Mouse (Mus musculus) Patski (cell line): Measurements from ENCODE around the gene Glis1. TPM values are rescaled to one million over a fixed set of nuclear protein-coding genes. Genes with fewer than 3 reads are reported as not detected.

ENCODE experiments used
- ATAC-seq: fragments of 100-300 bp; one replicate; pipeline ENCODE4 v1.8.0; 2021
- CTCF ChIA-PET: fragments of 350-600 bp; sonication (Branson Sonifier 250); formaldehyde crosslinking; loops from one replicate; lab custom pipeline; 2022; ENCODE audit warnings: inconsistent platforms; lab: Charles Lee
- POLR2A ChIA-PET: fragments of 350-600 bp; sonication (Branson Sonifier 250); formaldehyde crosslinking; loops from one replicate; lab custom pipeline; 2022; ENCODE audit warnings: antibody characterized with exemption, inconsistent platforms; lab: Charles Lee
- DNase-seq: peaks from one replicate; pipeline ENCODE4 v3.0.0-alpha.2; 2011; ENCODE audit warnings: low read depth, low spot score
- H3K27me3 ChIP-seq: fragments of 371-371 bp; one replicate; pipeline ENCODE4 v1.5.1; 2021
- CTCF ChIP-seq: fragments of 100-300 bp; IDR thresholded peaks from one replicate; pipeline ENCODE4 v1.5.1; 2021
- in situ Hi-C: fragments of 300-500 bp; cut with MboI; formaldehyde crosslinking; loops from 3 replicates; pipeline ENCODE4 v1.11.1; 2018; ENCODE audit warnings: low pct_unique_long_range_greater_than_20kb, mixed read lengths
- polyA plus RNA-seq: library from polyadenylated mRNA; unstranded; gene quantifications from one replicate; pipeline ENCODE4 v1.2.3, GENCODE M21; 2021

Glis1 gene
- polyA plus RNA-seq, 1 experiment from 2014 or later: 1.1 TPM

- ATAC-seq (no peak), DNase-seq (no peak)
- CTCF ChIA-PET: no interaction called here
- H3K27me3 ChIP-seq: no peaks in the 10 kb centered on the region
- POLR2A ChIA-PET: no interaction called here
- TF ChIP-seq CTCF: no peak
- in situ Hi-C loops: no loop called here
These were observed 44.6 kb downstream of the Glis1 start for GRCm38 (mm10) chr4:107479015-107479414.

GRCm38 (mm10) chr4:107482541-107482940, 48.1 kb downstream of the Glis1 start:
- ChIA-PET CTCF (no interaction called here), POLR2A (no interaction called here)
- no peaks in the 10 kb centered on the region for H3K27me3 ChIP-seq
- ATAC-seq (no peak), DNase-seq (no peak)
- in situ Hi-C loops: no loop called here
- TF ChIP-seq CTCF: no peak

GRCm38 (mm10) chr4:107483556-107484220, 49.3 kb downstream of the Glis1 start:
- no peaks in the 10 kb centered on the region for H3K27me3 ChIP-seq
- DNase-seq: no peak
- ChIA-PET POLR2A (no interaction called here), CTCF (no interaction called here)
- TF ChIP-seq CTCF: no peak
- no peak for ATAC-seq
- in situ Hi-C loops: no loop called here

GRCm38 (mm10) chr4:107484221-107484575, 49.8 kb downstream of the Glis1 start:
- no peak for DNase-seq
- ATAC-seq: no peak
- no peak for TF ChIP-seq CTCF
- POLR2A ChIA-PET: no interaction called here
- CTCF ChIA-PET: no interaction called here
- in situ Hi-C loops: no loop called here
- no peaks in the 10 kb centered on the region for H3K27me3 ChIP-seq

- ATAC-seq (no peak), DNase-seq (no peak)
- ChIA-PET CTCF (interaction anchor here (0.7 to 2.1 kb wide), 7 partner anchors 11 to 166 kb away, joined by 3 to 13 read pairs (median 5); no protein-coding TSS in a partner anchor), POLR2A (no interaction called here)
- in situ Hi-C loops: no loop called here
- no peak for TF ChIP-seq CTCF
- H3K27me3 ChIP-seq: no peaks in the 10 kb centered on the region
These were observed 51.5 kb downstream of the Glis1 start for GRCm38 (mm10) chr4:107485903-107486302.

GRCm38 (mm10) chr4:107489121-107489840, 54.9 kb downstream of the Glis1 start:
- POLR2A ChIA-PET: no interaction called here
- ATAC-seq (no peak), DNase-seq (no peak)
- TF ChIP-seq CTCF: no peak
- CTCF ChIA-PET: interaction anchor here (0.7 to 1.3 kb wide), 3 partner anchors 10 to 164 kb away, joined by 3 to 4 read pairs (median 4); no protein-coding TSS in a partner anchor
- H3K27me3 ChIP-seq: no peaks in the 10 kb centered on the region
- in situ Hi-C loops: no loop called here

GRCm38 (mm10) chr4:107492991-107493390, 58.6 kb downstream of the Glis1 start:
- DNase-seq (no peak), ATAC-seq (no peak)
- POLR2A ChIA-PET: interaction anchor here (1.0 kb wide), 1 partner anchor 25 kb away, joined by 4 read pairs; no protein-coding TSS in a partner anchor
- in situ Hi-C loops: loop anchor here (10.0 kb wide), 1 partner anchor 142 kb away; no protein-coding TSS in a partner anchor
- H3K27me3 ChIP-seq: no peaks in the 10 kb centered on the region
- no peak for TF ChIP-seq CTCF
- CTCF ChIA-PET: interaction anchor here (1.2 kb wide), 1 partner anchor 145 kb away, joined by 3 read pairs; no protein-coding TSS in a partner anchor

GRCm38 (mm10) chr4:107495751-107496430, 61.5 kb downstream of the Glis1 start:
- H3K27me3 ChIP-seq: no peaks in the 10 kb centered on the region
- CTCF ChIA-PET: interaction anchor here (1.4 kb wide), 1 partner anchor 18 kb away, joined by 3 read pairs; no protein-coding TSS in a partner anchor
- POLR2A ChIA-PET: no interaction called here
- TF ChIP-seq CTCF: no peak
- in situ Hi-C loops: loop anchor here (10.0 kb wide), 1 partner anchor 139 kb away; no protein-coding TSS in a partner anchor
- ATAC-seq (peak; percentile 37), DNase-seq (peak; percentile 66)

GRCm38 (mm10) chr4:107497430-107497935, 63.1 kb downstream of the Glis1 start:
- DNase-seq: no peak
- ATAC-seq: no peak
- ChIA-PET CTCF (interaction anchor here (1.4 kb wide), 1 partner anchor 16 kb away, joined by 3 read pairs; no protein-coding TSS in a partner anchor), POLR2A (no interaction called here)
- no peak for TF ChIP-seq CTCF
- H3K27me3 ChIP-seq: no peaks in the 10 kb centered on the region
- in situ Hi-C loops: loop anchor here (10.0 kb wide), 1 partner anchor 137 kb away; no protein-coding TSS in a partner anchor

GRCm38 (mm10) chr4:107502601-107503051, 68.2 kb downstream of the Glis1 start:
- POLR2A ChIA-PET: no interaction called here
- in situ Hi-C loops: no loop called here
- ATAC-seq: no peak
- no peak for DNase-seq
- CTCF ChIA-PET: interaction anchor here (1.5 to 4.2 kb wide), 2 partner anchors 14 to 80 kb away, joined by 3 to 14 read pairs; no protein-coding TSS in a partner anchor
- no peak for TF ChIP-seq CTCF
- no peaks in the 10 kb centered on the region for H3K27me3 ChIP-seq
